Mouse (Mus musculus) heart, postnatal 0 days (tissue): ENCODE data around the gene Bcl6b. TPM values are rescaled to one million over a fixed set of nuclear protein-coding genes. Genes with fewer than 3 reads are reported as not detected.

ENCODE experiments used
- ATAC-seq: fragments of 200-750 bp; cut with Nextera tagmentation; 2 replicates; pipeline ENCODE4 v1.8.0; 2017; ENCODE audit warnings: low read depth, moderate number of reproducible peaks, moderate library complexity; ENCODE audit not compliant: insufficient read depth
- DNase-seq: peaks from one replicate; pipeline ENCODE4 v3.0.0-alpha.2; 2016; ENCODE audit warnings: low spot score
- H3K27ac ChIP-seq: fragments of 300-500 bp; sonication (generic); 2 replicates; pipeline ENCODE4 v1.5.1; 2014; ENCODE audit warnings: low read depth, mild to moderate bottlenecking
- H3K27me3 ChIP-seq: fragments of 300-500 bp; sonication (generic); 2 replicates; pipeline ENCODE4 v1.6.1; 2014; ENCODE audit warnings: low read length, mixed read lengths; ENCODE audit not compliant: control insufficient read depth, insufficient read depth
- H3K36me3 ChIP-seq: fragments of 300-500 bp; sonication (generic); replicated peaks from 2 replicates; pipeline ENCODE4 v1.6.1; 2014; ENCODE audit warnings: low read length, mixed read lengths; ENCODE audit not compliant: control insufficient read depth, insufficient read depth
- H3K4me1 ChIP-seq: fragments of 300-500 bp; sonication (generic); 2 replicates; pipeline ENCODE4 v1.6.1; 2014; ENCODE audit warnings: antibody characterized with exemption; ENCODE audit not compliant: control insufficient read depth, insufficient read depth
- H3K4me2 ChIP-seq: fragments of 300-500 bp; sonication (generic); 2 replicates; pipeline ENCODE4 v1.6.1; 2014; ENCODE audit warnings: low read depth, mild to moderate bottlenecking, low read length, moderate library complexity
- H3K4me3 ChIP-seq: fragments of 300-500 bp; sonication (generic); 2 replicates; pipeline ENCODE4 v1.5.1; 2014; ENCODE audit warnings: low read depth, low read length
- H3K9ac ChIP-seq: fragments of 300-500 bp; sonication (generic); replicated peaks from 2 replicates; pipeline ENCODE4 v1.6.1; 2014; ENCODE audit warnings: low read depth, low read length, mixed read lengths
- H3K9me3 ChIP-seq: fragments of 300-500 bp; sonication (generic); replicated peaks from 2 replicates; pipeline ENCODE4 v1.6.1; 2016; ENCODE audit warnings: low read length; ENCODE audit not compliant: control insufficient read depth
- CTCF ChIP-seq: IDR thresholded peaks from 2 replicates; pipeline ENCODE4 v1.5.1; 2016; ENCODE audit warnings: antibody characterized with exemption, control low read depth, low read depth
- EP300 ChIP-seq: IDR thresholded peaks from 2 replicates; pipeline ENCODE4 v1.6.1; 2016; ENCODE audit warnings: antibody characterized with exemption, low read depth
- WGBS: fragments of 180-500 bp; shearing (Covaris S2); extraction: QIAGEN DNeasy Blood & Tissue Kit; methylation state at CpG from one replicate; pipeline ENCODE4 v1.1.7; 2014; 5-methylcytosine and 5-hydroxymethylcytosine counted together
- polyA plus RNA-seq: library from polyadenylated mRNA; unstranded; fragments of >200 nt; fragmentation: Nextera tagmentation; extraction: Ambion mirVana; gene quantifications from 2 replicates; pipeline ENCODE4 v1.2.1, GENCODE M21; 2015
- total RNA-seq: library from RNA; depleted of rRNA; stranded (reverse); fragments of >200 nt; gene quantifications from 2 replicates; pipeline ENCODE4 v1.2.3, GENCODE M21; 2014; ENCODE audit warnings: low replicate concordance

Bcl6b gene
- total and polyA plus RNA-seq, 2 experiments from 2014 or later, result 12.8 to 16.8 TPM

- 15% methylated on average over 9 of the region's 9 CpGs for WGBS
- no peak overlapping the region for H3K4me3 ChIP-seq
- H3K27me3 ChIP-seq, result peaks cover 52% of the 10 kb centered on the region
- H3K27ac ChIP-seq, result no peak overlapping the region
- no peaks in the 10 kb centered on the region for H3K36me3 ChIP-seq
- no peak overlapping the region for H3K9ac ChIP-seq
- H3K4me1 ChIP-seq, result 0 out of 2 replicates have a peak, but pooled peaks cover 7% of the 10 kb centered on the region
- peak; percentile 68 for DNase-seq
- H3K9me3 ChIP-seq, result no peaks in the 10 kb centered on the region
- no peak overlapping the region for H3K4me2 ChIP-seq
- ATAC-seq, result peak; percentile 43; the same call in 1 of the 2 replicates
- TF ChIP-seq CTCF (peak; percentile 77), EP300 (no peak)
Observed at GRCm38 (mm10) chr11:70212896-70213295, 16.7 kb downstream of the Bcl6b start.

GRCm38 (mm10) chr11:70212423-70212822, 17.2 kb downstream of the Bcl6b start, which contains the start of gene Slc16a11:
TSS of gene Slc16a11 (plus strand) at chr11:70212752.
- no peak for ATAC-seq
- Histone ChIP-seq H3K4me2 (peak within 1 kb of the TSS; percentile 61), H3K4me3 (0 out of 2 replicates have a peak within 1 kb of the TSS, but pooled peaks have one; percentile 37)

GRCm38 (mm10) chr11:70211972-70212371, 17.6 kb downstream of the Bcl6b start:
- 61% methylated on average over 6 of the region's 6 CpGs for WGBS
- ATAC-seq (no peak), DNase-seq (no peak)
- Histone ChIP-seq H3K4me3 (no peak overlapping the region), H3K27ac (no peak overlapping the region), H3K27me3 (peaks cover 52% of the 10 kb centered on the region), H3K9me3 (no peaks in the 10 kb centered on the region), H3K9ac (no peak overlapping the region), H3K4me2 (no peak overlapping the region), H3K4me1 (0 out of 2 replicates have a peak, but pooled peaks cover 7% of the 10 kb centered on the region), H3K36me3 (no peaks in the 10 kb centered on the region)
- TF ChIP-seq EP300 (no peak), CTCF (no peak)

More at GRCm38 (mm10) chr11:70212423-70212822, 17.2 kb downstream of the Bcl6b start, which contains the start of gene Slc16a11:
- WGBS, result 56% methylated on average over 6 of the region's 6 CpGs
- Histone ChIP-seq H3K9me3 (no peaks in the 10 kb centered on the region), H3K4me1 (0 out of 2 replicates have a peak, but pooled peaks cover 7% of the 10 kb centered on the region), H3K36me3 (no peaks in the 10 kb centered on the region), H3K27me3 (peaks cover 52% of the 10 kb centered on the region), H3K27ac (no peak within 1 kb of the TSS), H3K9ac (no peak within 1 kb of the TSS)
- no peak for DNase-seq
- no peak for TF ChIP-seq EP300

- TF ChIP-seq CTCF (no peak), EP300 (no peak)
- peaks cover 42% of the 10 kb centered on the region for H3K27me3 ChIP-seq
- no peak for ATAC-seq
Observed at GRCm38 (mm10) chr11:70210681-70211080, 18.9 kb downstream of the Bcl6b start.

GRCm38 (mm10) chr11:70208778-70209388, 20.7 kb downstream of the Bcl6b start:
- Histone ChIP-seq H3K4me3 (no peak overlapping the region), H3K36me3 (no peaks in the 10 kb centered on the region), H3K4me1 (0 out of 2 replicates have a peak, but pooled peaks cover 4% of the 10 kb centered on the region), H3K9ac (no peak overlapping the region), H3K4me2 (no peak overlapping the region), H3K27ac (no peak overlapping the region), H3K27me3 (peaks cover 24% of the 10 kb centered on the region), H3K9me3 (no peaks in the 10 kb centered on the region)
- DNase-seq (no peak), ATAC-seq (no peak)
- TF ChIP-seq CTCF (no peak), EP300 (no peak)
- 54% methylated on average over 5 of the region's 5 CpGs for WGBS

More at GRCm38 (mm10) chr11:70210681-70211080, 18.9 kb downstream of the Bcl6b start:
- H3K9me3 ChIP-seq, result no peaks in the 10 kb centered on the region
- no peaks in the 10 kb centered on the region for H3K36me3 ChIP-seq
- no peak overlapping the region for H3K4me3 ChIP-seq
- WGBS, result 84% methylated on average over 2 of the region's 2 CpGs
- 0 out of 2 replicates have a peak, but pooled peaks cover 7% of the 10 kb centered on the region for H3K4me1 ChIP-seq
- no peak overlapping the region for H3K9ac ChIP-seq
- H3K4me2 ChIP-seq, result no peak overlapping the region
- DNase-seq, result no peak
- H3K27ac ChIP-seq, result no peak overlapping the region
